Mouse (Mus musculus): ENCODE results near the gene Creb3l2. TPM values are rescaled to one million over a fixed set of nuclear protein-coding genes. Genes with fewer than 3 reads are reported as not detected.
A peak's percentile ranks its signal among the peaks of the same experiment; 100 is the strongest.

The Creb3l2 gene
- polyA plus RNA-seq, 1 experiment: 10.2 TPM

DNA sequence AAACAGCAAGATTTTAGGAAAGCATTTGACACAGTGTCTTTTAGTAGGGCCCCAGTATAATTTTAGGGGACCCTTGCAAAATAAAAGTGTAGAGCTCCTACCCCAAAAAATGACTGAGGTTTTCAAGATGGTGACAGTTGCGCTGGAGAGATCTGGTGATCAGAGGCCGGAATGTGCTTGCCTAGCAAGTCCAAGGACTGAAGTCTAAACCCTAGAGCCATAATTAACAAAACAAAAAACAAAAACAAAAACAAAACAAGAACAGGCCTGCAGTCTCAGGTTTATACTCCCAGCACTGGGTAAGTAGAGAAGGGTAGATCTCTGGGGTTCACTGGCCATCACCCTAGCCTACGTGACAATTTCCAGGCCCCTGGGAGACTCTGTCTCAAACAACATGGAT is 3.4 kb downstream of the Creb3l2 start:
- Histone ChIP-seq H3K4me1 (ENCODE audit: control insufficient read depth, insufficient read depth, low read length) (peaks cover 8% of the 10 kb centered on the region), H3K4me3 (ENCODE audit: low read depth, low read length) (no peak overlapping the region), H3K9ac (ENCODE audit: low read depth, poor library complexity, severe bottlenecking) (no peak overlapping the region), H3K27me3 (ENCODE audit: control insufficient read depth, insufficient read depth, low read length, poor library complexity, severe bottlenecking) (no peaks in the 10 kb centered on the region), H3K36me3 (ENCODE audit: control insufficient read depth, insufficient read depth, low read length, poor library complexity, severe bottlenecking) (no peaks in the 10 kb centered on the region), H3K27ac (ENCODE audit: insufficient read depth, low read length) (no peak overlapping the region), H3K9me3 (replicated peaks; ENCODE audit: control insufficient read depth, insufficient read depth, low read length, poor library complexity, severe bottlenecking) (no peaks in the 10 kb centered on the region)
- TF ChIP-seq CTCF (IDR thresholded peaks at IDR 0.05; ENCODE audit: low read depth, low read length): no peak
- TF ChIP-seq POLR2A (IDR thresholded peaks at IDR 0.05; ENCODE audit: insufficient read depth, low read length): no peak
- TF ChIP-seq EP300 (IDR thresholded peaks at IDR 0.05; ENCODE audit: insufficient read depth, low read depth, low read length): no peak

DNA sequence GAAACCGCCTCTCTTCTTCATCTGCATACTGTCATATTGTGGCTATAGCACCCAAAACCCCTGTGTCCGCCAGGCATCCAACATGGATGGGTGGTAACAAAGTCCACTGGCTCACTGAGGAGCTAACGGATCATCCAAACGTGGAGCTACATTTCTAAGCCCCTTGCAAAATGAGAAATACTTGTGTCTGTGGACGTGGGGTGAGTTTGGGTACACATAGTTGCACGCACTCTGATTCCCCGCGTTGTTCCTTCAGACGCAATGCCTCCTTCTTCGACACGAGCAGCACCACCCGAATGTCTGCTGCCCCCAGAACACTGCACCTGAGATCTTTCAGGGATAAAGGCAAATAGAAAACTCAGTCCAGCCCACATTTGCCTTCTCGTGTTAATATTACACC is 4.9 kb downstream of the Creb3l2 start:
- H3K9me3 ChIP-seq (replicated peaks; ENCODE audit: control insufficient read depth, insufficient read depth, low read length, poor library complexity, severe bottlenecking): no peaks in the 10 kb centered on the region
- H3K36me3 ChIP-seq (ENCODE audit: control insufficient read depth, insufficient read depth, low read length, poor library complexity, severe bottlenecking): no peaks in the 10 kb centered on the region
- H3K4me1 ChIP-seq (ENCODE audit: control insufficient read depth, insufficient read depth, low read length): peaks cover 8% of the 10 kb centered on the region
- TF ChIP-seq POLR2A (IDR thresholded peaks at IDR 0.05; ENCODE audit: insufficient read depth, low read length) (no peak), EP300 (IDR thresholded peaks at IDR 0.05; ENCODE audit: insufficient read depth, low read depth, low read length) (no peak), CTCF (IDR thresholded peaks at IDR 0.05; ENCODE audit: low read depth, low read length) (no peak)
- no peak overlapping the region for H3K9ac ChIP-seq (ENCODE audit: low read depth, poor library complexity, severe bottlenecking)
- H3K27me3 ChIP-seq (ENCODE audit: control insufficient read depth, insufficient read depth, low read length, poor library complexity, severe bottlenecking): no peaks in the 10 kb centered on the region
- no peak overlapping the region for H3K4me3 ChIP-seq (ENCODE audit: low read depth, low read length)
- no peak overlapping the region for H3K27ac ChIP-seq (ENCODE audit: insufficient read depth, low read length)

DNA sequence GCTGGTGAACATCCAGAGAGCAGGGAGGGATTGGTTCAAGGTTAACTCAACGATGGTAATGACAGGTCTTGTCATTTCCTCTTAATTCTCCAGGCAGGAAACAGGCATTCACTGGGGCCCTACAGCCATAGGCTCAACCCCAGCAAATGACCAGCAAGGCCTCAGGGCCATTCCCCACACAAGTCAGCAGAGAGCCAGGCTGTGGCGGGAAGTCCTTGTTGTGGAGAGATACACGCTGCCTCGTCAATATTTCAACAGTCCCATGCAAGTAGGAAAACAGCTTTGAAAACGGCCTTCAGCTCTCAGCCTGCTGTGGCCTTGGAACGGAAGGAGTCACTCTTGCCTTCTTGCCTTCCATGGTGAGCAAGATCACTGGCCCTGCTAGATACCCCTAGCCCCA is 6.6 kb downstream of the Creb3l2 start:
- TF ChIP-seq EP300 (IDR thresholded peaks at IDR 0.05; ENCODE audit: insufficient read depth, low read depth, low read length) (no peak), CTCF (IDR thresholded peaks at IDR 0.05; ENCODE audit: low read depth, low read length) (no peak), POLR2A (IDR thresholded peaks at IDR 0.05; ENCODE audit: insufficient read depth, low read length) (no peak)
- Histone ChIP-seq H3K27me3 (ENCODE audit: control insufficient read depth, insufficient read depth, low read length, poor library complexity, severe bottlenecking) (no peaks in the 10 kb centered on the region), H3K9me3 (replicated peaks; ENCODE audit: control insufficient read depth, insufficient read depth, low read length, poor library complexity, severe bottlenecking) (no peaks in the 10 kb centered on the region), H3K27ac (ENCODE audit: insufficient read depth, low read length) (no peak overlapping the region), H3K9ac (ENCODE audit: low read depth, poor library complexity, severe bottlenecking) (no peak overlapping the region), H3K36me3 (ENCODE audit: control insufficient read depth, insufficient read depth, low read length, poor library complexity, severe bottlenecking) (no peaks in the 10 kb centered on the region), H3K4me3 (ENCODE audit: low read depth, low read length) (no peak overlapping the region), H3K4me1 (ENCODE audit: control insufficient read depth, insufficient read depth, low read length) (peaks cover 8% of the 10 kb centered on the region)

DNA sequence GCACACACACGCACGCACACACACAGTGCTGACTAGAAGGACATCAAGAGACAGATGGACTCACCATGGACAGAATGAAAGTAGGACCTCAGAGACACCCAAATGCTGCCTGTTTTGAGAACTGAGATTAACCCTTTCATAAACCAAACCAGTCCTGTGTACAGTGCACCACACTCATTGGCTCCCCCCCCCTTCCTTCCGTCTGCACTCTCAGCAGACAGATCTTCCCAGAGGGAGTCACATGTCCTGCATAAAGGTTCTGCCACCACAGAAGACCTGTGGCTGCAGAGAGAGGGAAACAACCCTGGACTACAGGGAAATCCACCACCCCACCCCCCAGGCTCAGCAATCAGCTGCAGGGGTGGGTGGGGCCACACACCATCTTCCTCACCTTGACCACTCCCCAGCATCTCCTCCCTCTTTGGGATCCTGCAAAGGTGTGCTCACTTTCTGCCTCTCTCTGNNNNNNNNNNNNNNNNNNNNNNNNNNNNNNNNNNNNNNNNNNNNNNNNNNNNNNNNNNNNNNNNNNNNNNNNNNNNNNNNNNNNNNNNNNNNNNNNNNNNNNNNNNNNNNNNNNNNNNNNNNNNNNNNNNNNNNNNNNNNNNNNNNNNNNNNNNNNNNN is 12.0 kb downstream of the Creb3l2 start:
- Histone ChIP-seq H3K9ac (ENCODE audit: low read depth, poor library complexity, severe bottlenecking) (no peak overlapping the region), H3K4me1 (ENCODE audit: control insufficient read depth, insufficient read depth, low read length) (peaks cover 4% of the 10 kb centered on the region), H3K36me3 (ENCODE audit: control insufficient read depth, insufficient read depth, low read length, poor library complexity, severe bottlenecking) (no peaks in the 10 kb centered on the region), H3K4me3 (ENCODE audit: low read depth, low read length) (no peak overlapping the region), H3K9me3 (replicated peaks; ENCODE audit: control insufficient read depth, insufficient read depth, low read length, poor library complexity, severe bottlenecking) (no peaks in the 10 kb centered on the region), H3K27ac (ENCODE audit: insufficient read depth, low read length) (no peak overlapping the region), H3K27me3 (ENCODE audit: control insufficient read depth, insufficient read depth, low read length, poor library complexity, severe bottlenecking) (no peaks in the 10 kb centered on the region)
- TF ChIP-seq POLR2A (IDR thresholded peaks at IDR 0.05; ENCODE audit: insufficient read depth, low read length) (no peak), EP300 (IDR thresholded peaks at IDR 0.05; ENCODE audit: insufficient read depth, low read depth, low read length) (0 out of 2 replicates have a peak, but pooled peaks have one; percentile 62), CTCF (IDR thresholded peaks at IDR 0.05; ENCODE audit: low read depth, low read length) (no peak)

DNA sequence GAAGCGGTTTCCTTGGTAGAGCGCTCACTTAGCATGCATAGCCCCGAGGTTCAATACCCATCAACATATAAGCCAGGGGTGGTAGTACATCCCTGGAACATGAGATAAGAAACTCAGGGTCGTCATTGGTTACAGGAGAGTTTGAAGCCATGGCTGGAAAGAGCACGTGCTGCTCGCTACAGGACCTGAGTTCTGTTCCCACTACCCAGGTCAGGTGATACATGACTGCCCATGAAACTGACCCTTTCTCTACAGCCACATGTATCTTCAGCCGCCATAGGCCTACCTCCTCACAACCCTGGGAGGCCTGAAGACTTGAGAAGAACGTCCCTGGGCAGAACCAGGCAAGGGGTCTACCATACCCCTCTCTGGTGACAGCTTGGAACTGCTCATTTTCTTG is 13.0 kb downstream of the Creb3l2 start:
- Histone ChIP-seq H3K9me3 (replicated peaks; ENCODE audit: control insufficient read depth, insufficient read depth, low read length, poor library complexity, severe bottlenecking) (no peaks in the 10 kb centered on the region), H3K36me3 (ENCODE audit: control insufficient read depth, insufficient read depth, low read length, poor library complexity, severe bottlenecking) (no peaks in the 10 kb centered on the region), H3K27me3 (ENCODE audit: control insufficient read depth, insufficient read depth, low read length, poor library complexity, severe bottlenecking) (no peaks in the 10 kb centered on the region), H3K9ac (ENCODE audit: low read depth, poor library complexity, severe bottlenecking) (no peak overlapping the region), H3K4me1 (ENCODE audit: control insufficient read depth, insufficient read depth, low read length) (no peaks in the 10 kb centered on the region), H3K27ac (ENCODE audit: insufficient read depth, low read length) (no peak overlapping the region), H3K4me3 (ENCODE audit: low read depth, low read length) (no peak overlapping the region)
- TF ChIP-seq CTCF (IDR thresholded peaks at IDR 0.05; ENCODE audit: low read depth, low read length) (no peak), EP300 (IDR thresholded peaks at IDR 0.05; ENCODE audit: insufficient read depth, low read depth, low read length) (no peak), POLR2A (IDR thresholded peaks at IDR 0.05; ENCODE audit: insufficient read depth, low read length) (no peak)

DNA sequence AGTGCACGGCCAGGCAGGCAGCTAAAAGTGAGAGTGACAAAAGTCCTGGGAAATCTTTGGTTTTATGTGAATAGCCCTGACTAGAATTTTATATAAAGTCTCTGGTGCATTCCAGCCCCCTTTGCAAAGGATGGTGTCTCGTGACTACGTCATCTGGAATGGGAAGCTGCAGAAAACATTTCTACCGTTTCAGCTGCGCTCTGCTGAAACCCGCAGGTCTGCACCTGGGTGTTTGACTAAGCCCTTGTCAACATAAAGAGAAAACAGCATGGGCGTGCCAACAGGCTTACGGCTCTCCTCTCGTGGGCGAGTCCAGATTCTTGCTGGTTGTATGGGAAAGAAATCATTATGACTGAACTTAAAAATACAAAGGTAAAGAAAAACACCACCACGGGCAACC is 13.9 kb downstream of the Creb3l2 start:
- no peak overlapping the region for H3K4me3 ChIP-seq (ENCODE audit: low read depth, low read length)
- H3K27me3 ChIP-seq (ENCODE audit: control insufficient read depth, insufficient read depth, low read length, poor library complexity, severe bottlenecking): no peaks in the 10 kb centered on the region
- no peak overlapping the region for H3K9ac ChIP-seq (ENCODE audit: low read depth, poor library complexity, severe bottlenecking)
- no peak for TF ChIP-seq POLR2A (IDR thresholded peaks at IDR 0.05; ENCODE audit: insufficient read depth, low read length)
- no peak for TF ChIP-seq EP300 (IDR thresholded peaks at IDR 0.05; ENCODE audit: insufficient read depth, low read depth, low read length)
- no peak for TF ChIP-seq CTCF (IDR thresholded peaks at IDR 0.05; ENCODE audit: low read depth, low read length)
- H3K36me3 ChIP-seq (ENCODE audit: control insufficient read depth, insufficient read depth, low read length, poor library complexity, severe bottlenecking): no peaks in the 10 kb centered on the region
- H3K9me3 ChIP-seq (replicated peaks; ENCODE audit: control insufficient read depth, insufficient read depth, low read length, poor library complexity, severe bottlenecking): no peaks in the 10 kb centered on the region
- H3K4me1 ChIP-seq (ENCODE audit: control insufficient read depth, insufficient read depth, low read length): no peaks in the 10 kb centered on the region
- H3K27ac ChIP-seq (ENCODE audit: insufficient read depth, low read length): no peak overlapping the region
